Mouse (Mus musculus): ENCODE results near the gene Trnau1ap.
A peak's percentile ranks its signal among the peaks of the same experiment; 100 is the strongest.

Trnau1ap gene

DNA sequence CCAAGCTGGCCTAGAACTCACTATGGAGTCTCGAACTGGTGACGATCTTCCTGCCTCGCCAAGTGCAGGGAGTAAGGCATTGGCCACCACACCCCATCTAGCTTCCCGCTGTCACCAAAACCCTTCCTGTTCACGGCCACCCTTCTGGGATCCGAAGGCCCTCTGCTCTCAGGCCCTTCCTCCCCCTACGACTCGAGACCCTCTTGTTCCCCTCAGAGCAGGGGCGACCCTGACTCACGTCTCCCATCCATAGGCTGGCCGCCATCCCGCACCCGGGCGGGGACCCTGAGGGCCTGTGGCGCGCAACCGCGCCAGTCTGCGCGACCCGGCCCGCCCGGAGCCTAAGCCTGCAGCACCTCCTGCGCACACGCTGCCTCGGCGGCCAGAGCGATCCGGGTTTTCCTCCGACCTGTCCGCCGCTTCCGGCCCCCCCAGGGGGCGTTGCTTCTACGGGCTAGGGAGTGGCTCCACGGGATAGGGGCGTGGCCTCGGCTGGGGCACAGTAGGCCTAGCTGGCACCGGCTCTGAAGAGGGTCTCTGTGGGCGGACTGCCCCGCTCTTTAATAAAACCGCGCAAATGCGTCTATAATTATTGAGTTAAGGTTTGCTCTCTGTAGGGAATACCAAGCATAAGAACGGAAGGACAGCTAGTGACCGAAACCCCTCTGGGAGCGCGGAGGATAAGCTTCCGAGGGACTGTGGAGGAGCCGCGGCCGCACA lies at the start of gene Trnau1ap:
TSS of gene Trnau1ap (minus strand) at position 424 of the 720 bp plus-strand sequence.
- peak; percentile 99 for DNase-seq

DNA sequence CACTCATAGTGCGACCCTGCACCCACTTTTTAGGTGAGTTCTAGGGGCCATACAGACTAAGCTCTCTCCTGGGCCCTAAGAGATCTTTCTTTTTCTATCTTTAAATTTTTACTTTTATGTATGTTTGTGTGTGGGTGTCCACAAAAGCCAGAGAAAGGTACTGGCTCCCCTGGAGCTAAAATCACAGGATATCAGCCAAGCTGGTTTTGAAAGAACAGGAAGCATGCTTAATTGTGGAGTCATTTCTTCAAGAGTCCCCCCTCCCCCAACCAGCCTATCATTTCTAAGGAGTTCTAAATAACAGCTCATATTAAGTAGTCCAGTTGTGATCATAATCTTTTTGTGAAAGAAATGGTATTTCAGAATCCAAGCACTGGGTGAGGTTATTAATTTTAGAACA lies 44.5 kb upstream of the Trnau1ap start:
- DNase-seq, result no peak

DNA sequence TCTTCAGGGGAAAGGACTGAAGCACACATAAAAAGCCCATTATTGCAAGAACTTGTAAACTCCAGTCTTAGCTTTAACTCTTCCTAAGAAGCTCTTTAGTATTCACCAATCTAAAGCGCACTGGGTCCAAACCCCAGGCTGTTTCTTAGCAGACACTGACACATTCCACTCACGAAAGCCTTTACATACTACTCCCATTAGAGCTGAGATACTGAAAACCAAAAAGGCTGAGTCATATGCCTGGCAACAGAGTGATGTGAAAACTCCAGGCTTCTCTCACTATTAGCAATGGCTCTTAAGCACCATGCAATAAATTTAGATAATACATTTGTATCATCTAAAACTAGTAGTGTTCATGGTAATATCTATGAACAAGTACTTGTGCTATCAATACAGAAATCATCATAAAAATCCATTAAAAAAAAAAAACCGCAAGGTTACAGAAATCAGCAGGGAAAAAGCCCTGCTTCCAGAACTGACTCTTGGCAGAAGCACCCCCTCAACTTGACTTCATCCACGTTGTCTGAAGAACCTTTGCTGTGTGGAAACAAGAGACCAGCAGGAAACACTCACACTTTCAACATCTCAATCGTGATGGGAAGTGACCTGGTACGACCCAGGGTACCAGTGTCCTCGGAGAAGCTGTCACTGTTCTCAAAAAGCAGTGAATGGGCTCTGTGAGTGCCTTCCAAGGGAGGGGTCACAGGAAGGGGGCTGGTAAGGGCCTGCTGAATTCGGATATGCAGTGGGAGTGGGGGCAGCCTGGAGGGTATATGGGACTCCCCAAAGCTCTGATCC lies 40.8 kb upstream of the Trnau1ap start:
- DNase-seq, result peak; percentile 93

DNA sequence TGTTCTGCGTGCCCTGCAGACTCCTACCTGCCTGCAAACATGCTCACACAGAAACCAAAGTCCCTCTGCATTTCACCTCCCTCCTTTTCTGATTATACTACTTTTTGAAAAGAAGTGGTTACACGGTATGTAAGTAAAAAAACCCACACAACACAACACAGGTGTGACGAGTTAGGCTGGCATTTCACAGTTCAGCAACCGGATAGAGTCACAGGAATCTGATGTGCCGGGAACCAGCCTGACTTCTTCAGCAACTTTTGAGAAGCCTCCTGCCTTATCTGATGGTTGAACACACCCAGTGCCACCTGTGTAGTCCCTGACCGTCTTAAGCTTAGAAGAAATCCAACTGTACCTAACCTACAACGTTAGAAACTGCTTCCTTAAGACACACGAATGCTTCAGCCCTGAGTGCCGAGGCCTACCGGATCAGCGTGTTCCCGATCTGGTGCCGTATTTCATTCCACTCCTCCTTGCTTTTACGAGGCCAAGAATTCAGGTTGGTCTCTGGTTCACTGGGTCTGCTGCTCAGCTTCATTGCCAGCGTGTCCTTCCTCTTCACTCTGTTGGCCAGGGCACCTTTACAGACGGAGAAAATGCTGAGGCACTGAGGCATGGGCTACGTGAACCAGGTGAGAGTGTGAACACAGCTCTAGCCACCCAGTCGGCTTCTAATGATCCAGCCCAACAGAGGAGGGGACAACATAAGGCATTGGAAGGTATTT lies 38.3 kb upstream of the Trnau1ap start:
- peak; percentile 87 for DNase-seq

DNA sequence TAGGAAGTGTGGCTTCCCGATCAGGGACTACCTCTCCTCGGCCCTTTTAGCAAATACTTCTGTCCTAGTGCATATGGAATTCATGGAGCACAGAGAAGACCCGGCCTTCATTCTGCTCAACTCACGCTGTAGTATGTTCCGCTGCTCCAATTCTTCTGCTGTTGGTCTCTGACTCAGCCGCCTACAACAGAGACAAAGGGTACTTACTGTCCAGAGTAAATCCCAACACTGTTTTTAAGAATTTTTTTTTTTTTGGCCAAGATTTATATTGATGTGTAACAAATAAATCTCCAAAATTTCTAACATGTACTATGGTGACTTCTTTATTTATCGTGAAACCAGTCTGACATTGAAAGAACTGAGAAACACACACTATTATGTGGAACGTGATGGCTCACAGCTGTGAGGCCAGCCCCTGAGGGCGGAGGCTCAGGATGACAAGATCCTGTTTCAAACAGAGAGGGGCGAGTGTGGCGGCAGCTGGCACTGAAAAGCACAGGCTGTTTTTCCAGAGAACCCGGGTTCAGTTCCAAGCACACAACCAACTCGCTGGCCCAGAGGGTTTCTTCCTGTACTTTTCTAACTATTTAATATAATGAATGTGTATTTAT lies 36.2 kb upstream of the Trnau1ap start:
- DNase-seq, result peak; percentile 84

DNA sequence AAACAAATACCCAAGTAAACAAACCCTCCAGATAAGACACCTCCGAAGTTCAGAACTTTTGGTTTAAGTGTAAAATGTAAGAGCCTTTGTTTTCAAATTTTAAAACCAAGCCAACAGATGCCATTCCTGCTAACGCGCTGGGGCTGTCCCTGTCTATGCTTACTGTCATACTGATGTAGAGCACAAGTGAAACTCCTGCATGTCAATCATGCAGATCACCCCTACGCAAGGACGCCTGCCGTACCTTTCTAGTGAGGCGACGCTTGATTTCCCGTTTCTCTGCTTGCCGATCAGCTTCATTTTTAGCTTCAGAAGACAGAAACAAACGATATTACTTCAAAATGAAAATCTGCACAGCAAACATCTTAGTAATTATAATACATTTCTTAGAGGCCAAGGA lies 34.1 kb upstream of the Trnau1ap start:
- DNase-seq, result peak; percentile 65

DNA sequence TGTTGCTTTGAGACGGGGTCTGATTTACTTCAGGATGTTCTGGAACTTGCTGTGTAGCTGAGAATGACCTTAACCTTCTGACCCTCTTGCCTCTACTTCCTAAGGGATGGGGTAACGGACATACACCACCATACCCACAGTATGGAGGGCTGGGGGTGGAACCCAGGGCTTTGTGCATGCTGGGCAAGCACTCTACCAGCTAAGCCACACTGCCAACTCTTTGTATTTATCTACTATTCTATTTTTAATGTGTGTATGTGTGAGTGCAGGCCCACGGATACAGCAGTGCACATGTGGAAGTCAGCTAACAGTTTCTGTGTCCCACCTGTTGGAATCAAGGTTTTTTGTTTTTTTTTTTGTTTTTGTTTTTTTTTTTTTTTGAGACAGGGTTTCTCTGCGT lies 30.2 kb upstream of the Trnau1ap start:
- DNase-seq, result no peak

DNA sequence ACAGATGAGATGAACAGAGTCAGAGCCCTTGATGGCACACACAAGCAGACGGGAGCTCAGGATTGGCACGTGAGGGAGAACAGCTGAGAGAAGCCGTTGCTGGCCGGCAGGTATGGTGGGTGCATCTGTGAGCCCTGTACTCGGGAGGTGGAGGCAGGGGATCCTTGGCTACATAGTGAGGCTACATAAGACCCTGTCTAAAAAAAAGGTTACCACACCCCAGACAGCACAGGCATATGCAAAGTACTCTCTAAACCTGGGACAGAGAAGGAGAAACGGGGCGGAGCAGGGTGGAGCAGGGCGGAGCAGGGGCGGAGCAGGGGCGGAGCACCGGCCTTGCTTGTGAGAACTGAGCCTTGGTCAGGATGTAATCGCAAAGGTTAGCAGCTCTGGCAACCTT lies 26.8 kb upstream of the Trnau1ap start:
- DNase-seq, result peak; percentile 92

DNA sequence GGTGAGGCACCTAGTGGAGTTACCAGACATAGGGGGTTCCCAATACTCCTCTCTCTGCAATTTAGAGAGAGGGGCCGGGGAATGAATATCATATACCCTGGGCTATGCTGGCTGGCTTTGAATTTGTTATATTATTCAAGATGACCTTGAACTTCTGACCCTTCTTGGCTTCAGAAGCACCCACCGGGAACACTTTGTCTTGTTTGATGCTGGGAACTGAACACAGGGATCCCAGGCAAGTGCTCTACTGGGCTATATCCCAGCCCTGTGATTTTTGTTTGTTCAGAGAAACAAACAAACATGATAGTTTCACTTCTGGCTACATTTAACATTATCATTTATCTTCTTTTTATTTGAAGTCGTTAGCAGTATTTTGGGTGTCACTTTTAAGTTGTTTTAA lies 26.1 kb upstream of the Trnau1ap start:
- no peak for DNase-seq

DNA sequence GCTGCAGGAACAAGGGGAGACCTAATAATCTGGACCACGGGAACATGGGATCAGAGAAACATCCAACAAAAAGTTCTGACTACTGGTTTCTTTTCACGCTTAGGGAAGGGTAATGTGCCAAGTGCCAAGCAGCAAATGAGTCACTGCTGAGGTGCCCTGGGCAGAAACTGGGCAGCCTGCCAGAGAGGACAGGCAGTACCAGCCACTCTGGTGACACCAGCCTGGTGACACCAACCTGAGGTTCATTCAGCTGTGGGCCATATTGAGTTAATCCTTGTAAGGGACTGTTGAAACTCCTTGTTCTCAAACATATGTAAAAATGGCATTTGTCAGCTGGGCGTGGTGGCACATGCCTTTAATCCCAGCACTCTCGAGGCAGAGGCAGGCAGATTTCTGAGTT lies 25.2 kb upstream of the Trnau1ap start:
- DNase-seq, result no peak

DNA sequence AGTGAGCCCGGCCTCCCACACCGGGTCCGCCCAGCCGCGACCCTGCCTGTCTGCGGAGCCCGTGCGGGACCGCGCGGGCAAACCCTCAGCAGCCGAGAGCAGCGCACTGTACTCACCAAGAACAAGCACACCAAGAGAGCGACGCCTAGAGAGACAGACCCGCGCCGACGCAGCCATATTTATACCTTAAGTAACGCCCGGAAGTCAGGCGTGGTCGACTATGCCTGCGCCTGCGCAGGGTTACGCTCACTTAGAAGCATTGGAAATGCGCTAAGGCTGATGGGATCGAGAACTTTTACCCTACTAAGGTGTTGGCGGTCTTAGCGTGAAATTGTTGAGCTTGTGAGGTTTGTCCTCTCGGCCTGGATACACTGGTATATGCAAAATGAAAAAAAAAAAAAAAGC lies 24.1 kb upstream of the Trnau1ap start, which contains the start of gene Rcc1:
TSS of gene Rcc1 (minus strand) at position 125 of the 405 bp plus-strand sequence.
- DNase-seq, result peak; percentile 99

DNA sequence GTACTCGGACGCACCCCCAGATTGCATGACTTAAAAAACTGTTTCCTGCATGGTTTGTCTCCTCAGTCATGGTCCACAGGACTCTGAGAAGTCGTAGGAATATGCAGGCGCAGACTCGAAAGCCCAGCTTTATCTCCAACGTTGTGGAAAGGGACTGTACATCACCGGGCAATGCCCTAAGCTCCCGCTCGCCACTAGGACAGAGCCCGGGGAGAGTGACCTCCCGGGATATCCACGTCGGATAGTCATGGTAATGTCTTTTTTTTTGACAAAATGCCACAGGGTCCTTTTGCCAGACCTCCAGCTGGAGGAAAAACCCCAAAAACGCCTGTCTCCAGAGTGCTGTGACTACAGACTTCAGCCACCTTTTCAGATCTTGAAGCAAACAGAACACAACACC lies 23.4 kb upstream of the Trnau1ap start:
- DNase-seq, result peak; percentile 93

DNA sequence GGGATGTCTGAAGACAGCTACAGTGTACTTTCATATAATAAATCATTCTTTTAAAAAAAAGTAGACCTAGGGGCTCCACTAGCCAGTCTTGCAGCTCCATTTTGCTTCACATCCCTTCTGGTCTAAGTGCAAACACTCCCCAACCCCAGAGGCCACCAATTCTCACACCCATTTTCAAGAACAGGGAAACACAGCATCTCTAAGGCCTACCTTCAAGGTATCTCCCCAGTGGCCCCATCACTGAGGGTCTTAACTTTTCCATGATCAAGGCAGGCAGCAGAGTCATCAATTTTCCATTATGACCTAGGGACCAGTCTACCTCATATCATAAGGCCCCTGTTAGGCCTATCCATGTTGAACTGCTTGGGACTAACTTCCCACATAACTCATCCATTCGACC lies 22.1 kb upstream of the Trnau1ap start:
- DNase-seq, result no peak

DNA sequence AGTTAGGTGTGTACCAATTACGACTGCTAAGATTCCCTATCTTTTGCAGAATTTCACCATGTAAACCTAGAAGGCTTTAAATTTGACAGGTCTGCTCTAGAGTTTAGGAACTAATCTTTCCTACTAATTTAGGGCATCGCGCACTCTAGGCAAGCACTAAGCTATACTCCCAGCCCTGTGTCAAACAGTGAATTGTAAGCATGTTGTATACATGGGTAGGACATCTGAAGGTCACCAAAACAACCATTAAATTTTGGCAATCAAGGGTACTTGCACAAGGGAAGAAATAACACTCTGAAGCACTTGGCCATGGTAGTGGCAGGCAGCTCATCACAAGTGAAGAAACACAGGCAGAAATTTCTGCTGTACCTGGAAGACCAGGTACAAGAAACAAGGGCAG lies 21.5 kb upstream of the Trnau1ap start:
- no peak for DNase-seq

DNA sequence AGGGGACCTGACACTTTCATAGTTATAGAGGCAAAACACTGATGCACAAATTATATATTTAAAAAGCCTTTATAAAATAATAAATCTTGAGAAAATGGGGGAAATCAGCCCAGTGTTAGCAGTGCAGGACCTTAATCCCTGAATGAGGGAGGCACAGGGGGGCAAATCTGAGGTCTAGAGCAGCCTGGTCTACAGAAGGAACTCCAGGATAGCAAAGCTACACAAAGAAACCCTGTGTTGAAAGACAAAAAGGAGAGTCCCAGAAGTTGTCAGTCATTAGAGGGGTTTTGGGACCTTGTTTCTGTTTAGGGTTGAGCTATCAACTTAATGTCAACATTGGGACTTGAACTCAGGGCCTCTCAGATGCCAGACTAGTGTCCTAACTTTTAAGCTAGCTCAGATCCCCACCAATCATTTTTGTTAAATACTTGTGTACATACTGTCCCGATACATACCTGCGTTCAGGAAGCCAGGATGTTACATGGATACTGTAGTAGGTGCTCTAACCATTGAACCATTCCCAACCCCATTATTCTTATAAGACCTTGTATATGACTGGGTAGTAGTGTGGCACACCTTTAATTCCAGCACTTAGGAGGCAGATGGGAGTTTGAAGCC lies 20.9 kb upstream of the Trnau1ap start:
- no peak for DNase-seq

DNA sequence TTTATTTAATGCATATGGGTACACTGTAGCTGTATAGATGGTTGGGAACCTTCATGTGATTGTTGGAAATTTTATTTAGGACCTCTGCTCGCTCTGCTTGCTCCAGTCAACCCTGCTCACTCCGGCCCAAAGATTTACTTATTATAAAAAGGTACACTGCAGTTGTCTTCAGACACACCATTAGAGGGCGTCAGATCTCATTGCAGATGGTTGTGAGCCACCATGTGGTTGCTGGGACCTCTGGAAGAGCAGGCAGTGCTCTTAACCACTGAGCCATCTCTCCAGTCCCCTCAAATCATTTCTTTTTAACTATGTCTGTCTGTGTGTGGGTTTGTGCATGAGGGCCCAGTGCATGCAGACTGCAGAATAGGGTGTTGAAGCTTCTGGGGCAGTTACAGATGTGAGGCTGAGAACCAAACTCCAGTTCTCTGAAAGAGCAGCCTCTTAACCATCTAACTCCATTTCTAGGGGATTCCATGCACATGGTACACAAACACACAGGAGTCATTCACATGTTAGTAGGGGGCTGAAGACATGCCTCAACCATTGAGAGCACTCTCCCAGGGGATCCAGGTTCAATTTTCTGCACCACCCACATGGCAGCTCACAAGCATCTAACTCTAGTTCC lies 20.3 kb upstream of the Trnau1ap start:
- DNase-seq, result no peak

DNA sequence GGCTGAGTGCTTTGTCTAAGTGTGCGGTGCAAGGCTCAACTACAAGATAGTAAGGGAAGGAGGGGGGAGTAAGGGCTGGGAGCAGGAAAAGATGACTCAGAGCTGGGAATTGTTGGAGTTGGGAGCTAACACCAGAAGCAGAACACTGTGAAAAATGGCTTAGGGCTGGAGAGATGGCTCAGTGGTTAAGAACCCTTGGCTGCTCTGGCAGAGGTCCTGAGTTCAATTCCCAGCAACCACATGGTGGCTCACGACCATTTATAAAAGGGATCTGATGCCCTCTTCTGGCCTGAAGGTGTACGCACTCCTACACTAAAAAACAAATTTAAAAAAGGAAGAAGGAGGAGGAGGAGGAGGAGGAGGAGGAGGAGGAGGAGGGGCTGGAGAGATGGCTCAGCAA lies 17.3 kb upstream of the Trnau1ap start:
- no peak for DNase-seq

DNA sequence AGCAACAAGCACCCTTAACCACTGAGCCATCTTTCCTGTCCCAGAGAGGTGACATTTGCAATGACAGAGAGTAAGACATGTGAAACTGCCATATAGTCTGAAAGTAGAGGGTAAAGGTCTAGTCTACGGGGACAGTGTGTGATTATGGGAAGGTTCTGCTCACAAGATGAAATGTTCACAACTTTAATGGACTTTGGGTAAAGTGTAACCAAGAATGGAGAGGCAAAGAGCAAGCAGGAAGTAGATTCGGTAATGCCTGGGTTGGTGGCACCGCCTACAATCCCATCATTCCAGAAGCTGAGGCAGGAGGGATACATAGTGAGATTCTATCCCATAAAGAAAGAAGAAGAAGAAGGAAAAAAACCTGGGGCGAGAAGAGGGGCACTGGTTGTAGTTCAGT lies 16.9 kb upstream of the Trnau1ap start:
- no peak for DNase-seq

DNA sequence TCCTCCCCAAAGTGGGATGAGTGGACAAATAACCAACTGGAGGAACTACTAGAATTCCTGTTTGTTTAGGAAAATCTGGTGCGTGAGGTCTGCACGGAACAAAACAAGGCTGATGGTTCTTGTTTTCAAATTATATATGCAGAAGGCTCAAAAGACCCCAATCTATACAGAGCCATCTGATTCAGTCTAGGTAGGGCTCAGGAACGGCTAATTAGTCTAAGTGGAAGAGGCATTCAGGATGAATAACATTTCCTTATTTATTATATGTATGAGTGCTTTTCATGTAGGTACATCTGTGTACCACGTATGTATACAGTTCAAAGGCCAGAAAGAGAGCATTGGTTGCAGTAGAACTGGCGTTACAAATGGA lies 16.5 kb upstream of the Trnau1ap start:
- no peak for DNase-seq

DNA sequence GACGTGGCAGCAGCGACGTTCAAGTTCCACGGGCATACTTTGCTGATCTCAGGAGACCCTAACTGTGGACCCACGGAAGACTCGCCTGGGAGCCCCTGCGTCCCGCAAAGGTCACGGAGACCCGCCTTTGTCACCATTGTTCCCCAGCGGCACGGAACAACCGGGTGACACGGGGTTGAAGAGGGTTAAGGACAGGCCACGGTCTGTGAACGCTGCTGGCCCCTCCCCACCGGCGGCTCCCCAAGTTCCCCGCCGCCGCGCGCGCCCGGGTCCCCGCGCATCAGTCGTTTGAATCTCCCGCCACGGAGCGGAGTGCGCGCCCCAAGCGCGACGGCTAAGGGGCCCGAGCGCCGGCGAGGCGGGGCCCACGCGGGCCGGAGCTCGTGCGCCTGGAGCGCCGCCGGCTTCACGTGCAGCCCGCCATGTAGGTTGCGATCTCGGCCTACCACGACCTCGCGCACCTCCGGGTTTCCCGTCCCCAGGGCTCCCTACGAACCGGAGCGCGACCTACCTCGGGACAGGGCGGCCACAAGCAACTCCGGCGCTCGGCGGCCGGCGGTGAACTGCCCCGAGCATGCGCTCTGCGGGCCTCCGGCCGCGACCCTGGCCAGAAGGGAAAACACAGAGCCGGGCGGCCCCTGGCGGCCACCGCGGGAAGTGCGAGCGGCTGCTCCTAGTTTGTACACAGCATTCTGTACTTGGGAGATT lies 16.0 kb upstream of the Trnau1ap start:
- DNase-seq, result peak; percentile 99

DNA sequence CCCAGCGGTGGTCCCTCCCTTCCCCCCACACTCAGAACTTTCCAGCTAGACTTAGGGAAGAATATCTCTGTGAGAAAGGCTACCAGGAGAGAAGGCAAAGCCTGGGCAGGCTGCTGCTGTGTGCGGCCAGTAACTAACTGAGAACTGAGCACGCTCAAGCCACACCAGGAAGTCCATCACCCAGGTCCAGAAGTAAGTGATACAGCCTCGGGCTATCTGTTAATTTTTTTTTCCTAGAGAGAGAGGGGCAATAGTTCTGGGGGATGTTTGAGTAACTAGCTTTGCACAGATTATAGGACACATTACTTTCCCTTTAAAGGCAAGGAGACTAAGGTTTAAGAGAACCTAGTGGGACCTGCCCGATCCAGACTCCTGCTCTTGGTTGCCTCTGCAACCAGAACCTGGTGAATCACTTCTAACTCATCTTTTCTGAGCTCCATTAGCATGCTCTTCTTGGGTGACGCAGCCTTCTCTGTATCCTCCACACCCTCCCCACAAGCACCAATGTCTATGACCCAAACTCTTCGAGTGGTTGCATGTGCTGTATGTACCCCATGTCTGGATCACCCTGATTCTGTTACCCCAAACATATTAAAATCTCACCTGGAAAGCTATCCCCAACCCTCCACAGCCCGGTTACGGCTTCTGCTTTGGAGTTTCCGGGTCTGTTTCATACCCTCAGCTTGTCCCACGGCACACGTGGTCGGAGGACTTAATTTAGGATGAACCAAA lies 15.2 kb upstream of the Trnau1ap start:
- no peak for DNase-seq
